Mouse (Mus musculus) liver, adult (tissue): Measurements from ENCODE around the gene Pgf.

Experiments used
- GATA4 ChIP-seq: IDR thresholded peaks from 2 replicates; pipeline ENCODE4 v1.6.1; 2014; ENCODE audit warnings: mild to moderate bottlenecking, low read length; ENCODE audit not compliant: insufficient replicate concordance

Gene Pgf

DNA sequence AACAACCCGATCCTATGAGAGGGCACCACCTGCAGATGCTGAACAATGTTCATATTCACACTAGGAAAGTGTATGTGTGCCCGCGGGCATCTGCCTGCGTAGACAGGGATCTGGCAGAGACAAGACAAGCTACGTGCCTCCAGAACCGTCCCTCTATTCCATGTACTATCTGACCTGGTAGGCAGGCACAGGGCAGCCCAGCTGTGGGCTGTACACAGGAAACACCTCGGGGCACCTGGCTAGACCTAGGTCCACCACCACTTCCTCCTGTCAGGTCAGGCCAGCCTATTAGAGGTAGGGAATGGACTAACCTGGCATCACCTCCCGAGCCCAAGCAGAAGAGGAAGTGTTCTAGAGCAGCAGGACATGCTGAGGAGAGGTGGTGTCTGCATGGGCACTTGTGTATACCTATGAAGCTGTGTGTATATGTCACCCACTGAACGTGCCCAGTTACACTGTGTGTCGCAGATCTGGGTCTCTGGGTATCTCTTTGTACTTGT is at the start of gene Pgf:
Gene Pgf, minus strand, starts transcription at position 51 of the 500 bp plus-strand sequence.
- TF ChIP-seq GATA4, result no peak

GRCm38 (mm10) chr12:85227227-85227626 is 49.6 kb upstream of the Pgf start:
- TF ChIP-seq GATA4, result no peak

DNA sequence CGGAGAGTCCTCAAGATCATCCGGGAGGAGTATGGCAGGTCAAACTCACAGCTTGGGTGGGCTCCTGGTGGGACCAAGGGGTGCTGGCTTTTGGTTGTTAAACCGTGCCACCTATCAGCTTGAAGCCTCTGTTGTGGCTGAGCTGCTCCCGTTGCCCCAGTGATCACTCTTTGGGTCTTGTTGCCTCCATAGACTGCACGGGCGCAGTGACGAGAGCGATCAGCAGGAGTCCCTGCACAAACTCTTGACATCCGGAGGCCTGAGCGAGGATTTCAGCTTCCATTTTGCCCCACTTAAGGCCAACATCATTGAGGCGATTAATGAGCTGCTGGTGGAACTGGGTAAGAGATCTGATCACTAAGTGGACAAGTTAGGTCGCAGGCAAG is 42.3 kb upstream of the Pgf start:
- no peak for TF ChIP-seq GATA4

DNA sequence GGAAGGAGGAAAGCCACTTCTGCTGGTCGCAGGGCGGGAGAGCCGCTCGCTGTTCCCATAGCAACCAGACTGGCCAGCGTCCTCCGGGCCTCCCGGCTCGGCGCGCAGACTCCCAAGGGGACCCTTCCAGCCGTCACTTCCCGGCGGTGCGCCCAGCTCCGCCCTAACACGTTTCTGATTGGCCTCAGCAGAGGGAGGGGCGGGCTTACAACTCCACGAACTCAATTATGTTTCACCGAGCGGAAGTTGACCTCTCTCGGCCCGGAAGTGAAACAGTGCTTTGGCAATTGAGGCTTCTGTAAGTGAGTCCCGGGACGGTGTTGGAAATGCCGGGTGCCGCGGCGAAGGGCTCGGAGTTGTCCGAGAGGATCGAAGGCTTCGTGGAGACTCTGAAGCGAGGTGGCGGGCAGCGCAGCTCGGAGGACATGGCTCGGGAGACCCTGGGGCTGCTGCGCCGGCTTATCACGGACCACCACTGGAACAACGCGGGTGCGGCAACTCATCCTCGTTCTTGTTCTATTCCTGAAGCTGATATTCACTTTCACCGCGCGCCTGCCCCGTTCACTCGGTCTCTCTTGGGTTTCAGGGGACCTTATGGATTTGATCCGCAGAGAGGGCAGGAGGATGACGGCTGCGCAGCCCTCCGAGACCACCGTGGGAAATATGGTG is 41.8 kb upstream of the Pgf start, which contains the start of gene Eif2b2:
Gene Eif2b2, plus strand, starts transcription at position 246 of the 669 bp plus-strand sequence.
- peak; percentile 4; the same call in 1 of the 2 replicates for TF ChIP-seq GATA4

DNA sequence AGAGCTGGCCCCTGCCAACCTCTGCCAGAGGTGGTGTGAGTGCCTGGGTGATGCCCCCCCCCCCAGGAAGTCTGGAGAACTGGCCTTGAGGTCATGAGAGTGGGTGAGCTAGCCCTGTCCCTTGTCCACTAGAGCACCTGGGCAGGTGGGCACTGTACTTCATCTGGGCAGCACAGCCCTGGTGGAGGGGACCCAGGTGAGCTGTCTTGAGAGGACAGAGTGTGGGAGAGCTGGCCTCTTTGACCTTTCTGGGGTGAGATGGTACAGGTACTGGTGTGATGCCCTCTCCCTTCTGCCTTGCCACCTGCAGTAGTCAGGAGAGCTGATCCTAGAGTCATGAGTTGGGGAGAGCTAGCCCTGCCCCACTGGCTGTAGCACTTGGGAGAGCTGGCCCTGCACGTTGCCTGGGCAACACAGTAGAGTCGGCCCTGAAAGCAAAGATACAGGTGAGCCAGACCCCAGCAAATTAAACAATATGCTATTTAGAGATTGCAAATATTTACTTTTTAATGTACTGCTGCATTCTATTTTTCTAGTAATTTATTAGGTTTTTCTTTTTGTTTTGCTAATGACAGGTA is 40.2 kb upstream of the Pgf start:
- no peak for TF ChIP-seq GATA4

- no peak for TF ChIP-seq GATA4
Observed at GRCm38 (mm10) chr12:85215031-85215430, 37.4 kb upstream of the Pgf start.

DNA sequence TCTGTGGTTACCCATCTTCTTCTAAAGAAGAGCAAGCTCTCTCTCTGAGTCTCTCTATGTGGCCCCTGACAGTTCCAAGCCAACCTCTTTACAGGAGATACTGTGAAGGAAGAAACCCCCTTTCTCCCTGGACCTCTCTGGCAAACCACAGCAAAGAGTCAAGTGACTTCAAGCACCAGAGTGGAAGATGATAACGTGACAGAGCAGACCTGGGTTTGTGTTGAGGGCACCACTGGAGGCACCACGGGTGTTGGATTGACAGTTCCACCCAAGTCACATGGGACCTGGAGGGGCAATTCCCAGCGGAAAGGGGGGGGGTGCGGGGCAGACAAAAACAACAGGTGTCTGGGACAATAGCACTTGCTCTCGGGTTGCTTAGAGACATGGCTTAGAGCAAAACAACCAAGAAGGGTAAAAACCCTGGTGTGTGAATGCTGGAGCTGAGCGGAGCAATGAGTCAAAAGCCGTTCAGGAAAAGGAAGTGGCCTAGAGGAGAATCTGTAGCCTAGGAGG is 31.2 kb upstream of the Pgf start:
- TF ChIP-seq GATA4, result no peak

- no peak for TF ChIP-seq GATA4
Observed at GRCm38 (mm10) chr12:85205425-85205824, 27.8 kb upstream of the Pgf start.

DNA sequence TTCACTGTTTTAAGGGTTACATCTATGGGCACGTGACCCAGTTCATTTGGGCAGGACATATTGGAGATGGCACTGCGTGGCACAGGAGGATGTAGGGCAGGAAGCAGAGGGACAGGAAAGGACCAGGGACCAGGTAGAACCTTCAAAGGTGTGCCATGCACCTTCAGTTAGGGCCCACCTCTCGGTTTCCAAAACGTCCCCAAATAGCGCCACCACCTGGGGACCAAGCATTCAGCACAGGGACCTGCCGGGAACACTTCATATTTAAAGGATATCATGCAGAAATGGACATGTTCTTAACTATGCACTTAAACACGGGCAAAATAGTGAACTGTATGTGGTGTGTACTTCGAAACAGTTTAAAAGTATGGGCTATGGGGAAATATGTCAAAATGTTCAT is 26.5 kb upstream of the Pgf start:
- no peak for TF ChIP-seq GATA4

GRCm38 (mm10) chr12:85203699-85204098 is 26.1 kb upstream of the Pgf start:
- TF ChIP-seq GATA4, result no peak

GRCm38 (mm10) chr12:85202191-85202590 is 24.6 kb upstream of the Pgf start:
- no peak for TF ChIP-seq GATA4

- no peak for TF ChIP-seq GATA4
Observed at GRCm38 (mm10) chr12:85201830-85202147, 24.2 kb upstream of the Pgf start.

- TF ChIP-seq GATA4, result no peak
Observed at GRCm38 (mm10) chr12:85200929-85201829, 23.6 kb upstream of the Pgf start.

DNA sequence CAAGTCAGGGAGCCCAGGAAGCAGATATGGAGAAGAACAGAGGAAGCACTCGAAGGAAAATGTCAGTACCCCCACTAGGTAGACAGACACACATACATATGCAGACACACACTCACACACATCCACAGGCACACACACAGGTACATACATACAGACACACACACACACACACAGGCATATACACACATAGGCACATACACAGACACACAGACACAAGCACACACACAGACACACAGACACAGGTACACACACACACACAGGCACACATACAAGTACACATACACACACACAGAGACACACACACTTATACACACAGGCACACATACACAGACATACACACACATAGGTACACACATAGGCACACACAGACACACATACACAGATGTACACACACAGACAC is 22.4 kb upstream of the Pgf start:
- TF ChIP-seq GATA4, result no peak

DNA sequence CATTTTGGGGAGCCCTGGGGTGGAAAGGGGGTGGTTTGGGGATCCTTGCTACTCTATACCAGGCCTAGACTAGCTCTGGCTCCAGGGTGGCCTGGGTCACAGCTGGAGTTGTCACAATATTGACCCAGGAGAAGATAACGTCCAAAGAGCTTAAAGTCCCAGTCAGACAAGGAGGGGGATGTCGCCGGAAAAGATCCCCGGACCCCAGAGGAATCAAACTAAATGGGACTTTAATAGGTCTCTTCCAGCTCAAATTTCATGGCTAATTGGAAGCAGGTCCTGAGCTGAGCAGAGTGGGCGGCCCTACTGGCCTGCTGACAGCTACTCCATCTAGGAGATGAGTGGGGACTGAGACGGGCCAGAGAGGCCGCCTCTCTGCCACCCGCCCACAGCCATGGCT is 20.3 kb upstream of the Pgf start:
- TF ChIP-seq GATA4, result no peak

GRCm38 (mm10) chr12:85197371-85197770 is 19.8 kb upstream of the Pgf start:
- no peak for TF ChIP-seq GATA4
